Mouse (Mus musculus) liver, embryonic 11.5 days (tissue): ENCODE data around the gene Pnmt. TPM values are rescaled to one million over a fixed set of nuclear protein-coding genes. Genes with fewer than 3 reads are reported as not detected.

Experiments used
- ATAC-seq: fragments of 200-750 bp; cut with Nextera tagmentation; replicated peaks from 2 replicates; pipeline ENCODE4 v1.8.0; 2017; ENCODE audit warnings: moderate number of reproducible peaks, mild to moderate bottlenecking, moderate TSS enrichment, moderate library complexity; ENCODE audit not compliant: low FRiP score
- DNase-seq: peaks from one replicate; pipeline ENCODE4 v3.0.0-alpha.2; 2017; ENCODE audit warnings: low spot score
- H3K27ac ChIP-seq: fragments of 300-500 bp; sonication (generic); 2 replicates; pipeline ENCODE4 v1.5.1; 2014; ENCODE audit warnings: mild to moderate bottlenecking, low read depth, low read length, control low read depth
- H3K27me3 ChIP-seq: fragments of 300-500 bp; sonication (generic); replicated peaks from 2 replicates; pipeline ENCODE4 v1.6.1; 2014; ENCODE audit warnings: low read length, mixed read lengths; ENCODE audit not compliant: control insufficient read depth, insufficient read depth
- H3K36me3 ChIP-seq: fragments of 300-500 bp; sonication (generic); 2 replicates; pipeline ENCODE4 v1.6.1; 2014; ENCODE audit warnings: mild to moderate bottlenecking, low read length, moderate library complexity, mixed read lengths; ENCODE audit not compliant: control insufficient read depth, insufficient read depth
- H3K4me1 ChIP-seq: fragments of 300-500 bp; sonication (generic); replicated peaks from 2 replicates; pipeline ENCODE4 v1.6.1; 2014; ENCODE audit warnings: low read length, mixed read lengths; ENCODE audit not compliant: control insufficient read depth, insufficient read depth
- H3K4me2 ChIP-seq: fragments of 300-500 bp; sonication (generic); 2 replicates; pipeline ENCODE4 v1.6.1; 2014; ENCODE audit warnings: mild to moderate bottlenecking, control low read depth, moderate library complexity
- H3K4me3 ChIP-seq: fragments of 300-500 bp; sonication (generic); 2 replicates; pipeline ENCODE4 v1.5.1; 2014; ENCODE audit warnings: low read depth, low read length, control low read depth
- H3K9ac ChIP-seq: fragments of 300-500 bp; sonication (generic); 2 replicates; pipeline ENCODE4 v1.6.1; 2014; ENCODE audit warnings: low read depth, low read length, control low read depth
- H3K9me3 ChIP-seq: fragments of 300-500 bp; sonication (generic); 2 replicates; pipeline ENCODE4 v1.6.1; 2016; ENCODE audit warnings: low read length, inconsistent platforms, mixed read lengths; ENCODE audit not compliant: control insufficient read depth
- WGBS: fragments of 180-500 bp; shearing (Covaris S2); extraction: QIAGEN DNeasy Blood & Tissue Kit; methylation state at CpG from one replicate; pipeline ENCODE4 v1.1.7; 2014; 5-methylcytosine and 5-hydroxymethylcytosine counted together
- polyA plus RNA-seq: library from polyadenylated mRNA; unstranded; fragments of >200 nt; fragmentation: Nextera tagmentation; extraction: Ambion mirVana; gene quantifications from 2 replicates; pipeline ENCODE4 v1.2.1, GENCODE M21; 2014

Gene Pnmt
- polyA plus RNA-seq, 1 experiment from 2014 or later: 0.53 TPM

DNA sequence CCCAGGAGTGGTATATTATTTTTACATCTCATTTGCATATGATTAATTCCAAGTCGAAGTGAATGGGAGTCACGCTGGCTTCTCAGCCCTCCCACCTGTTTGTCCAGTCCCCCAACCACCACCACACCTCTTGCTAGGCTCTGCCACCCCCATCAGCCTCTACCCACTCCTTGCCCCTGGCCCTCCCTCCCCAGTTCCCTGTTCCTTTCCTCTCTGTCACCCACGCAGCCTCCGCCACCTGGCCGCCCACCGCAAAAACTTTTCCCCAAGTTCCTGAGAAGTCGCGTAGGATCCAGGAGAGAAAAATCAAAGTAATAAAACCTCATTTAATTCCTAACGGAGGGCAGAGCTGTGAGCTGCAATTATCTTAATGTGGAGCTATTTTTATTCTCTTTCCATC, 40.1 kb upstream of the Pnmt start:
- DNase-seq: no peak
- Histone ChIP-seq H3K9me3 (no peaks in the 10 kb centered on the region), H3K27me3 (peaks cover 86% of the 10 kb centered on the region), H3K4me3 (no peak overlapping the region), H3K36me3 (no peaks in the 10 kb centered on the region), H3K4me2 (no peak overlapping the region), H3K27ac (no peak overlapping the region), H3K4me1 (peaks cover 13% of the 10 kb centered on the region), H3K9ac (no peak overlapping the region)
- WGBS: 18% methylated on average over 9 of the region's 9 CpGs
- ATAC-seq: no peak

- Histone ChIP-seq H3K4me2 (no peak overlapping the region), H3K27me3 (peaks cover 86% of the 10 kb centered on the region), H3K36me3 (no peaks in the 10 kb centered on the region), H3K9me3 (no peaks in the 10 kb centered on the region), H3K9ac (no peak overlapping the region), H3K4me1 (peaks cover 10% of the 10 kb centered on the region), H3K27ac (no peak overlapping the region), H3K4me3 (no peak overlapping the region)
- WGBS: 10% methylated on average over 12 of the region's 12 CpGs
- ATAC-seq (no peak), DNase-seq (no peak)
Measured at GRCm38 (mm10) chr11:98347385-98348082, 38.7 kb upstream of the Pnmt start.

GRCm38 (mm10) chr11:98348083-98348961, 37.9 kb upstream of the Pnmt start, which contains the start of gene Ppp1r1b:
Gene Ppp1r1b, plus strand, starts transcription at chr11:98348404.
- 2% methylated on average over 55 of the region's 55 CpGs for WGBS
- H3K4me3 ChIP-seq: peak within 1 kb of the TSS; percentile 42
- no peak within 1 kb of the TSS for H3K27ac ChIP-seq
- peaks cover 10% of the 10 kb centered on the region for H3K4me1 ChIP-seq
- peak within 1 kb of the TSS; percentile 71 for H3K4me2 ChIP-seq
- H3K9ac ChIP-seq: no peak within 1 kb of the TSS
- DNase-seq (no peak), ATAC-seq (0 out of 2 replicates have a peak, but pooled peaks have one; percentile 15)
- H3K27me3 ChIP-seq: peaks cover 93% of the 10 kb centered on the region
- no peaks in the 10 kb centered on the region for H3K36me3 ChIP-seq
- no peaks in the 10 kb centered on the region for H3K9me3 ChIP-seq

GRCm38 (mm10) chr11:98349308-98349707, 36.9 kb upstream of the Pnmt start:
- Histone ChIP-seq H3K27me3 (peaks cover 96% of the 10 kb centered on the region), H3K9ac (no peak overlapping the region), H3K4me2 (no peak overlapping the region), H3K36me3 (no peaks in the 10 kb centered on the region), H3K4me3 (peak overlapping the region; percentile 42; the same call in 1 of the 2 replicates), H3K9me3 (no peaks in the 10 kb centered on the region), H3K4me1 (peaks cover 10% of the 10 kb centered on the region), H3K27ac (no peak overlapping the region)
- DNase-seq: no peak
- ATAC-seq: no peak
- 8% methylated on average over 9 of the region's 9 CpGs for WGBS

- no peak overlapping the region for H3K27ac ChIP-seq
Measured at GRCm38 (mm10) chr11:98352272-98352990, 33.8 kb upstream of the Pnmt start.

DNA sequence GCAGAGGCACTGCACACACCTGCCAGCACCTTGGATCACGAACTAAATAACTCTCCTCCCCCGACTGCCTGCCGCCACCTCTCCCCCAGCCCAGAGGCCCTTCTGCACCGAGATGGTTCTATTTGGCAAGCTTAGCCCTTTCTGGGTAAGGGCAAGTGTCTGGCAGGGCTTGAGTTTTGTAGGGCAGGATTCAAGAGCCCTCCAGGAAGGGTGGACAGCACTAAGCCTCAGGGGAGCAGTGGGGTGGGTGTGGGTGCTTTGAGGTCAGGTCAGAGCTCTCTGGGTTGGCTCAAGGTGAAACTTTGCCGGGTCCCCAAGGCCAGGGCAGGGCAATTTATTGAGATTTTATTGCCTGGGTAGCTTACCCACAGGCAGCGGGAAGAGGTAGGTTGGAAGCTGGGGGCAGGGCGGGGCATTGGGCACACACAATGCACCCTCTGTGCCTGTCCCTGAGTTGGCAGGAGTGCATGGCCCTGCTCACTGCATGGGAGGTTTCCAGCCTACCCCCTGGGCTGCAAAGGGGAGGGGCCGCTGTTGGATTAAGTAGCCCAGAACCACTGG, 32.5 kb upstream of the Pnmt start:
- Histone ChIP-seq H3K4me2 (no peak overlapping the region), H3K9me3 (no peaks in the 10 kb centered on the region), H3K4me1 (peaks cover 15% of the 10 kb centered on the region), H3K27me3 (peaks cover 66% of the 10 kb centered on the region), H3K4me3 (no peak overlapping the region), H3K9ac (no peak overlapping the region), H3K27ac (no peak overlapping the region), H3K36me3 (no peaks in the 10 kb centered on the region)
- ATAC-seq: no peak
- 36% methylated on average over 8 of the region's 8 CpGs for WGBS
- DNase-seq: no peak

More at GRCm38 (mm10) chr11:98352272-98352990, 33.8 kb upstream of the Pnmt start:
- DNase-seq: no peak
- peaks cover 79% of the 10 kb centered on the region for H3K27me3 ChIP-seq
- ATAC-seq: no peak
- no peak overlapping the region for H3K4me3 ChIP-seq
- H3K9ac ChIP-seq: no peak overlapping the region
- 73% methylated on average over 18 of the region's 18 CpGs for WGBS
- peaks cover 17% of the 10 kb centered on the region for H3K4me1 ChIP-seq
- no peaks in the 10 kb centered on the region for H3K36me3 ChIP-seq
- H3K9me3 ChIP-seq: no peaks in the 10 kb centered on the region
- H3K4me2 ChIP-seq: no peak overlapping the region

- Histone ChIP-seq H3K9ac (no peak overlapping the region), H3K4me2 (no peak overlapping the region), H3K4me1 (peaks cover 17% of the 10 kb centered on the region), H3K9me3 (no peaks in the 10 kb centered on the region), H3K4me3 (no peak overlapping the region), H3K27me3 (peaks cover 59% of the 10 kb centered on the region), H3K36me3 (no peaks in the 10 kb centered on the region), H3K27ac (no peak overlapping the region)
- WGBS: 61% methylated on average over 14 of the region's 14 CpGs
- DNase-seq: no peak
- ATAC-seq: no peak
Measured at GRCm38 (mm10) chr11:98354445-98354844, 31.8 kb upstream of the Pnmt start.

- WGBS: 8% methylated on average over 6 of the region's 6 CpGs
- Histone ChIP-seq H3K4me2 (peak overlapping the region; percentile 4; the same call in 1 of the 2 replicates), H3K9ac (no peak overlapping the region), H3K27me3 (peaks cover 45% of the 10 kb centered on the region), H3K36me3 (no peaks in the 10 kb centered on the region), H3K4me3 (no peak overlapping the region), H3K9me3 (no peaks in the 10 kb centered on the region), H3K27ac (no peak overlapping the region), H3K4me1 (peaks cover 22% of the 10 kb centered on the region)
- ATAC-seq (peak; percentile 33; the same call in 1 of the 2 replicates), DNase-seq (peak; percentile 57)
Measured at GRCm38 (mm10) chr11:98355732-98356299, 30.4 kb upstream of the Pnmt start.
